Mouse (Mus musculus): Measurements from ENCODE around the gene Gpr27.

- TF ChIP-seq CTCF (conservative IDR thresholded peaks at IDR 0.05 in 1 of 2, IDR thresholded peaks at IDR 0.05 in 1 of 2; ENCODE audit: low read depth in 2 of 2, low read length in 2 of 2) (no peak), NRF1 (IDR thresholded peaks at IDR 0.05; ENCODE audit: low read depth, low read length) (no peak), USF1 (IDR thresholded peaks at IDR 0.05; ENCODE audit: low read depth, low read length) (no peak), HCFC1 (IDR thresholded peaks at IDR 0.05; ENCODE audit: low read depth, low read length) (no peak), POLR2A (IDR thresholded peaks at IDR 0.05; ENCODE audit: low read depth, low read length) (no peak), IRF4 (IDR thresholded peaks at IDR 0.05; ENCODE audit: low read depth, low read length) (no peak), ZNF384 (IDR thresholded peaks at IDR 0.05; ENCODE audit: low read depth, low read length) (no peak), MAZ (IDR thresholded peaks at IDR 0.05; ENCODE audit: low read depth, low read length) (no peak), MAFK (IDR thresholded peaks at IDR 0.05; ENCODE audit: insufficient replicate concordance, low read length) (no peak)
Measured at GRCm38 (mm10) chr6:99674482-99674881, 18.0 kb upstream of the Gpr27 start.

Data from CH12.LX (cell line).